Mouse (Mus musculus): ENCODE data around the gene P3h1. TPM values are rescaled to one million over a fixed set of nuclear protein-coding genes. Genes with fewer than 3 reads are reported as not detected.

Gene P3h1
- 14.4 TPM for polyA plus RNA-seq (2014; fragmentation: Illumina TruSeq; extraction: RNeasy Lipid Tissue Mini Kit (QIAGEN cat#74804); ENCODE audit: low read depth, low replicate concordance)

DNA sequence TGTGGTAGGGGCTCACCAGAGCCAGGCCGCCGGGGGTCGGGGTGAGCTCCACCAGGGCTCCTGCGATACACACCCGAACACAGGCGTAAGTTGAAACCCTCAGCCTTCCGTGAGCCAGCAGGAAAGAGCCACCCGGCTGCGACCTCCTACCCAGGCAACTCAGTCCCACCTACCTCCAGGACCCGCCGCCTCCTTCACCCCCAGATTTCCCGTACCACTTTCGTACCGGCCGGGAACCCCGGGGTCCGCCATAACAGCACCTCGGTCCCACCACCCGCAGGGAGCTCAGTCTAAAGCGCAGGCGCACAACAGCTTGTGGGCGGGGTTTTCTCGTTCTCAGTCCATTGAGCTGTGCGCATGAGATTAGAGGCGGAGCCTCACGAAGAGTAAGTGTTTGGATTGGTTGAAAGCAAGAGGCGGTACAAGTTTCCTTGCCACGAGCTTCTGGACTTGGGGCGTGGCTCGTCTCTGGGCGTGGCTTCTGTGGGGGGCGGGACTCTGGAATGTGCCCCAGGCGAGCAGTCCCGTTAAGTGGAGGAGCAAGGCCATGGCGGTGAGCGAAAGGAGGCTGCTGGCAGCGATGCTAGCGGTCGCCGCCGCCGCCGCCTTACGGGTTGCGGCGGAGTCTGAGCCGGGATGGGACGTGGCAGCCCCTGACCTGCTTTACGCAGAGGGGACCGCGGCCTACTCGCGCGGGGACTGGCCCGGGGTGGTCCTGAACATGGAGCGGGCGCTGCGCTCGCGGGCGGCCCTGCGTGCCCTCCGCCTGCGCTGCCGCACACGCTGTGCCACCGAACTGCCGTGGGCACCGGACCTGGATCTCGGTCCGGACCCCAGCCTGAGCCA lies at the start of gene P3h1, which contains the start of gene AU022252:
Gene P3h1 (plus strand): TSS at position 506 of the 846 bp plus-strand sequence.
Gene AU022252 (minus strand): TSS at position 303 of the 846 bp plus-strand sequence.

DNA sequence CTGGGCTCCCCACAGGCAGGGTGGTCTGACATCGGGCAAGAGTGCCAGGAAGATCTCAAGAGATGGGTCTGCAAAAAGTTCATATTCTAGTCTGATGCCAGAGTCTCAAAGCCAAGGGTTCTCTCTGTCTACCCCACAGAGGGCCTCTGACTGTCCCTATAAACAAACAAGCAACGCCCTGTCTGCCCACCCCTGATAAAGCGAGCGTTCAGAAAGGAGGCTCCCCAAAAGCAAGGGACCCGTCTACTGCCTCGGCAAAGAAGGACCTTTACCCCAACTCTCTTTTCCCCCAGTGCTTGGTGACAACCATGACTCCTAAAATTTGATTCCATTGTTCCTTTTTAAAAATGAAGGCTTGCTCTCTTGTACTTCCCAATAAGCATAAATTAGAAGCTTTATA lies 42.9 kb upstream of the P3h1 start, which contains the start of gene Ermap:
Gene Ermap (minus strand): TSS at position 148 of the 400 bp plus-strand sequence.

DNA sequence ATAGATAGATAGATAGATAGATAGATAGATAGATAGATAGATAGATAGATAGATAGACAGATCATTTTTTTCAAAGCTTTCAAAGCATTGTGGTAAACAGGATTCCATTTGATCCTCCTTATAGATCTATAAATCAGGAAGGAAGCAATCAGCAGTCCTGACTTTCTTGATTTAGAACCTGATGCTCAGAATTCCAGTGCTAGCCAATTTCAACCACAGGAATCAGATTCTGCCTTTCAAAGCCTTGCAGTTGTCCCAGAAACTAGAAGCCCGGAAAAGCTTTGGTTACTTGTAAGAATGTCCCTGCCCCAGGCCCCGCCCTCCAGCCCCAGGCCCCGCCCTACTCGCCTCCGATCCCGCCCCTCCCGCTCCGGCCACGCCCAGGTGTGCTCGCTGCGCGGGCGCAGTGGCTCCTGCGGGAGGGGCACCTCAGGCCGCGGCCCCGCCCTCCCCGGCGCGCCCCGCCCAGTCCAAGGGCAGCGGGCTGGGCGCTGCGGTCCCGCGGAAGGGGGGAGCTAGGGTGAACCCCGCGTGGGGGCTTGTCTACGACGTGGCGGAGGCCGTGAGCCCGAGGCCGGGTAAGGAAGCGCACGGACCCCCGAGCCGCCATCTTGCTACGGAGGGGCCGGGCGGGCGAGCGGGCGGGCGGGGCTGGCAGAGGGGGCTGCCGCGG lies 37.7 kb upstream of the P3h1 start, which contains the start of gene Svbp:
Gene Svbp (plus strand): TSS at position 398 of the 673 bp plus-strand sequence.

DNA sequence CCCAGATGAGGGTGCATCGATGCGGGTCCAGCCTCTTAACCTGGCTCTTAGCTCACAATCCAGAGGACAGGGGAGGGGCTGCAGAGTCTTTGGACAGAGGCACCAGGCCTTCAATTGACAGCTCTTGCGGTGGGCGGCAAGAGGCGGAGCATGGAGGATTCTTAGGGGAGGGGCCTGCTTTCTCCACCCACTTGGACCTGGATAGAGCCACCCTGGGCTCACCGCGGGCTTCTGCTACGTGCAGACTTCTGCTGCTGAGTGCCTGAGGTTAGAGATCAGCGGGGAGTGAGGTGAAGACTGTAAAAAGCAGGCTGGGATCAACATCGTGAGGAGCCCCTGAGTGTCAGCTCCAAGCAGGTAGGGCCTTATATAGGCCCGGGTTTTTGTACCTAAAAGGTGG lies 14.5 kb upstream of the P3h1 start, which contains the start of gene Tmem269:
Gene Tmem269 (minus strand): TSS at position 49 of the 400 bp plus-strand sequence.

DNA sequence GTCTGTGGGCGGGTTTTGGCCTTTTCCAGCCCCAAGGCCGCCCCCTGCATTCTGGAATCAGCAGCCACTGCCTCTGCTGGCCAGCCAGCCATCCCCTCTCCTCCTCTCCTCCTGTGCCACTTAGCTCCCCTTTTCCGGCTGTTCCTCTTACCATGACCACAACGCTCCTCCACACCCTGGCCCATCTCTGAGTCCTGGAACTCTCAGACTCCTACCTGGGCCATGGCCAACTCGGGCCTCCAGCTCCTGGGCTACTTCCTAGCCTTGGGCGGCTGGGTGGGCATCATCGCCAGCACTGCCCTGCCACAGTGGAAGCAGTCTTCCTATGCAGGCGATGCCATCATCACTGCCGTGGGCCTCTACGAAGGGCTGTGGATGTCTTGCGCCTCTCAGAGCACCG lies 22.6 kb downstream of the P3h1 start, which contains the start of gene Cldn19:
Gene Cldn19 (plus strand): TSS at position 64 of the 400 bp plus-strand sequence.

DNA sequence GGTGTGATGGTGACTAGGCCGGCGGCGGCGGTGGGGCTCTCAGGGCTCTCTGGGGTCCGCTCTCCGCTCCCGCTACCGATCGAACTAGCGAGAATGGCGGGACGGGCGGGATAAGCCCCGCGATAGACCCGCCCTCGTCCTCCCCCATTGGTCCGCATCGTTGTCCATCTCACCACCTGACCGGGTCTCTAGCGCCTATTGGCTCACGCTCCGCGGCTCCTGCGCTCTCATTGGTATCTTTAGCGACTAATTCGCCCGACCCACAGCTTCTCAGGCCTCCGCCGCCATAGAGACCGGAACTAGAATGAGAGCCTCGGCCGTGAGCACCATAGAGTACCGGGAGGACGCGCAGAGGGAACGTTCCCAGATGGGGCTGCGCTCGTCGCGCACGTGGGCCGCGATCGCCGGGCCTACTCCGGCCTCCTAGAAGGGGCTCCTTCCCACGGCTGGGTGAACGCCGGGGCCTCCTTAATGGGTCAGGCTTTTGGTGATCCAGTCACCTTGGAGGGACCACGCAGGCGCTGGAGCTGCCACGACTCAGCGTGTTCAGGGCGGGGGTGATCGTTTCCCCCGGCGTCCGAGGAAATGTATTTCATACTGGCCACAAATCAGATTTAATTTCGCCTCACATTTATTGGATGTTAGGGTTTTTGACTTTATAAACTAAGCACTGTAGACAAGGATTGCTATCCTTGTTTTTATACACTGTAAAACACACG lies 61.9 kb downstream of the P3h1 start, which contains the start of gene Ybx1:
Gene Ybx1 (minus strand): TSS at position 190 of the 719 bp plus-strand sequence.

Other genes starting within 250 kb of the P3h1 start
- 6.3 TPM for gene Slc2a1, start 124.2 kb upstream of the P3h1 start, polyA plus RNA-seq (2014; fragmentation: Illumina TruSeq; extraction: RNeasy Lipid Tissue Mini Kit (QIAGEN cat#74804); ENCODE audit: low read depth, low replicate concordance)
- 0.53 TPM for gene Zfp691, start 58.7 kb upstream of the P3h1 start, polyA plus RNA-seq (2014; fragmentation: Illumina TruSeq; extraction: RNeasy Lipid Tissue Mini Kit (QIAGEN cat#74804); ENCODE audit: low read depth, low replicate concordance)
- gene Ermap, start 42.9 kb upstream of the P3h1 start, polyA plus RNA-seq (2014; fragmentation: Illumina TruSeq; extraction: RNeasy Lipid Tissue Mini Kit (QIAGEN cat#74804); ENCODE audit: low read depth, low replicate concordance) = not detected
- gene Svbp, start 37.6 kb upstream of the P3h1 start, polyA plus RNA-seq (2014; fragmentation: Illumina TruSeq; extraction: RNeasy Lipid Tissue Mini Kit (QIAGEN cat#74804); ENCODE audit: low read depth, low replicate concordance) = 11.5 TPM
- not detected for gene Tmem269, start 14.7 kb upstream of the P3h1 start, polyA plus RNA-seq (2014; fragmentation: Illumina TruSeq; extraction: RNeasy Lipid Tissue Mini Kit (QIAGEN cat#74804); ENCODE audit: low read depth, low replicate concordance)
- 6.7 TPM for gene AU022252, start 203 bp upstream of the P3h1 start, polyA plus RNA-seq (2014; fragmentation: Illumina TruSeq; extraction: RNeasy Lipid Tissue Mini Kit (QIAGEN cat#74804); ENCODE audit: low read depth, low replicate concordance)
- 5.5 TPM for gene Cldn19, start 22.5 kb downstream of the P3h1 start, polyA plus RNA-seq (2014; fragmentation: Illumina TruSeq; extraction: RNeasy Lipid Tissue Mini Kit (QIAGEN cat#74804); ENCODE audit: low read depth, low replicate concordance)
- 618 TPM for gene Ybx1, start 61.7 kb downstream of the P3h1 start, polyA plus RNA-seq (2014; fragmentation: Illumina TruSeq; extraction: RNeasy Lipid Tissue Mini Kit (QIAGEN cat#74804); ENCODE audit: low read depth, low replicate concordance)
- gene Ppih, start 87.6 kb downstream of the P3h1 start, polyA plus RNA-seq (2014; fragmentation: Illumina TruSeq; extraction: RNeasy Lipid Tissue Mini Kit (QIAGEN cat#74804); ENCODE audit: low read depth, low replicate concordance) = 21.3 TPM
- 4.3 TPM for gene Ccdc30, start 182.6 kb downstream of the P3h1 start, polyA plus RNA-seq (2014; fragmentation: Illumina TruSeq; extraction: RNeasy Lipid Tissue Mini Kit (QIAGEN cat#74804); ENCODE audit: low read depth, low replicate concordance)
- gene Ppcs, start 189.5 kb downstream of the P3h1 start, polyA plus RNA-seq (2014; fragmentation: Illumina TruSeq; extraction: RNeasy Lipid Tissue Mini Kit (QIAGEN cat#74804); ENCODE audit: low read depth, low replicate concordance) = 50.2 TPM
- gene Zmynd12, start 189.9 kb downstream of the P3h1 start, polyA plus RNA-seq (2014; fragmentation: Illumina TruSeq; extraction: RNeasy Lipid Tissue Mini Kit (QIAGEN cat#74804); ENCODE audit: low read depth, low replicate concordance) = 2.2 TPM

All from kidney, adult 10 weeks (tissue).